Mouse (Mus musculus): ENCODE measurements around the gene Olfr798. TPM values are rescaled to one million over a fixed set of nuclear protein-coding genes. Genes with fewer than 3 reads are reported as not detected.

Olfr798 gene
- not detected in 2 replicates for polyA plus RNA-seq (2012; ENCODE audit: insufficient read depth, insufficient read length, low replicate concordance, missing spikeins)

DNA sequence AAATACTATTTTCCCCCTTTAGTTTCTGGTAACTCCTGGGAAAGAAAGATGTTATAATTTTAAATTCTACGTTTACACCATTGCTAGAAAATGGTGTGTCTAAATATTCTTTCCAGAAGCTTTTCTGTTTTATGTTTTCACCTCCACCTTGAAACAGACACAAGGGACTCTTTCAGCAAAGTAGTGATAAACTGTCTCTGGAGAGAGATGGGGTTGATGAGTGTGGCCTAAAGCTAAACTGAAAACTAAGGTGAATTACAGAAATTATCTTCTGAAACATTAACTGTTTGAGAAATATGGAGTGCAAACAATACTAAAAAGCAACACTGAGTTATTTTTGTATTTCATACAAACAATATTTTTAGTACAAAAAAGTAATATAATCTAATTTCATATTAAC lies at the start of gene Olfr798:
TSS of gene Olfr798 (minus strand) at position 101 of the 400 bp plus-strand sequence.
- no peak for TF ChIP-seq POLR2A (IDR thresholded peaks at IDR 0.05; ENCODE audit: insufficient read depth, low read depth, low read length)
- TF ChIP-seq CTCF (IDR thresholded peaks at IDR 0.05; ENCODE audit: insufficient read depth, low read depth, low read length), result no peak
- H3K4me3 ChIP-seq (ENCODE audit: insufficient read depth, low read depth, low read length), result no peak within 1 kb of the TSS
- no peak within 1 kb of the TSS for H3K27ac ChIP-seq (ENCODE audit: insufficient read depth, low read depth, low read length)
- no peaks in the 10 kb centered on the region for H3K4me1 ChIP-seq (ENCODE audit: control insufficient read depth, insufficient read depth, low read length)
- 95% methylated on average over 1 of the region's 1 CpGs for WGBS

DNA sequence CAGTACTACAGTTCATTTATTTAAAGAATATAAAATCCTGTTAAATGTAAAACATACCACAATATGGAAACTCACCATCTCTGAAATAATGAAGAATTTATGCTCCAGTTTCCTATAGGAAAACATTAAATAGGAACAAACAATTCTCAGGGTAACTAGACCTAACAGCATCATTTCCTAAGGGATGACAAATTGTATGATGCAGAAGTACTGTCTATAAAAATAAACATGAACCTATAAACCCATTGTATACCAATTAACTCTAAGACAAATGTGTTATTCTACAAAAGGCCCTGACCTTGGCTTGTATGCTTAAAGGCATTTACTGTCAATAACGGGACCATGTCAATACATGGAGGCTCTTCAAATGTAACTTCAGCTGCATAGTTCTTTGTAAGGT lies 46.0 kb upstream of the Olfr798 start, which contains the start of gene Olfr801:
TSS of gene Olfr801 (minus strand) at position 101 of the 400 bp plus-strand sequence.
- H3K4me1 ChIP-seq (ENCODE audit: control insufficient read depth, insufficient read depth, low read length), result no peaks in the 10 kb centered on the region
- H3K4me3 ChIP-seq (ENCODE audit: insufficient read depth, low read depth, low read length), result no peak within 1 kb of the TSS
- 93% methylated on average over 1 of the region's 1 CpGs for WGBS
- no peak within 1 kb of the TSS for H3K27ac ChIP-seq (ENCODE audit: insufficient read depth, low read depth, low read length)
- TF ChIP-seq CTCF (IDR thresholded peaks at IDR 0.05; ENCODE audit: insufficient read depth, low read depth, low read length), result no peak
- no peak for TF ChIP-seq POLR2A (IDR thresholded peaks at IDR 0.05; ENCODE audit: insufficient read depth, low read depth, low read length)

DNA sequence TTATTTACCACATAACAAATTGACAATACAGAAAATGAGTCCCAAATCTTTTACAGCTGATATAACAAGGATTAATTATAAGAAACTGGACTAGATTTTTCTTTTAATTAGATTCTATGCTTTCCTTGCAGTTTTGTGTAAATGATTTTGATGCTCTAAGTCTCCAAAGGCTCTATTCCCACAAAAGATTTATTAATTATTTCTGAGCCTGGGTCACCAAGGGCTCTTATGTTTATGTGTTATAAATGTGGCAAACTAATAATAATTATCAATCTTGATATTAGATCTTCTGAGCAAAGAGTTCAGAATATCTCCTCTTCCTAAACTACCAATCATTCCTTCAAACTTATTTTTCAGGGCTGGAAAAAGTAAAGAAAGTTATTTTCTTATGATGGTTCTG lies 29.7 kb upstream of the Olfr798 start, which contains the start of gene Olfr800:
TSS of gene Olfr800 (plus strand) at position 301 of the 400 bp plus-strand sequence.
- no peaks in the 10 kb centered on the region for H3K4me1 ChIP-seq (ENCODE audit: control insufficient read depth, insufficient read depth, low read length)
- TF ChIP-seq POLR2A (IDR thresholded peaks at IDR 0.05; ENCODE audit: insufficient read depth, low read depth, low read length) (no peak), CTCF (IDR thresholded peaks at IDR 0.05; ENCODE audit: insufficient read depth, low read depth, low read length) (no peak)
- no peak within 1 kb of the TSS for H3K27ac ChIP-seq (ENCODE audit: insufficient read depth, low read depth, low read length)
- H3K4me3 ChIP-seq (ENCODE audit: insufficient read depth, low read depth, low read length), result no peak within 1 kb of the TSS

DNA sequence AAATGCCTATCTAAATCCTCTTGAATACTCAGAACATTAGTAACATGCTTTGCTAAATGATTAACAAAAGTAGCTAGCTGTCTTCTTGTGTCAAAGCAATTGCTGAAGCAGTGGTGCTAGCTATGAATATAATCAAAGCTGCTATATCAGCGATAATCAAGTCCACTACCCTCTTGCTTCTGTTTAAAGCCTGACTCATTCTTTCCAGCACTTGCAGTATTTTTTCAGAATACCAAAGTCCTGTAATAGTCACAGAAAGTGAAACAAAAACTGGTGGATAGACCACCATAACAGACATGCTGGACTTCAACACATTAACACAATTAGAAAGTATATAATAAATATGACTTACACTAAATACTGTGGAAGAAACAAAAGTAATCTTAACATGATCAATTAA lies 24.0 kb upstream of the Olfr798 start:
- Histone ChIP-seq H3K4me3 (ENCODE audit: insufficient read depth, low read depth, low read length) (no peak overlapping the region), H3K4me1 (ENCODE audit: control insufficient read depth, insufficient read depth, low read length) (no peaks in the 10 kb centered on the region), H3K27ac (ENCODE audit: insufficient read depth, low read depth, low read length) (no peak overlapping the region)
- whole genome bisulfite sequencing, result 98% methylated on average over 1 of the region's 1 CpGs
- TF ChIP-seq CTCF (IDR thresholded peaks at IDR 0.05; ENCODE audit: insufficient read depth, low read depth, low read length), result no peak
- no peak for TF ChIP-seq POLR2A (IDR thresholded peaks at IDR 0.05; ENCODE audit: insufficient read depth, low read depth, low read length)

DNA sequence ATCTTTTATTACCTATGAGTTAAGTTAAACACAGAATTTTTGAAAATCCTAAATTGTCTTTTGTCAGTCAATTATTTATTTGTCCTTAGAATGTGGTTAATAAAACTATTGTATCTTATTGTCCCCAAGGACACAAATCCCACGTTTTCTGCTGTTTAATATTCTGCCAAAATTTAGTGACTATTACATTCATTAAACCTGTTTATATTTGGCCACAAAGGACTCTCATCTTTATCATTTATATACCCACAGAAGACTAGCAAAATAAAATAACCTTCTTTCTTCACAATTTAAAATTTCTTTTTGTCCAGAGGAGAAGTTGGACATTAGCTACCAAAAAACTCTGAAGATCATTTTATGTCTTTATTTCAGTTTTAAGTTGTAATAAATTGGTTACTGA lies 9.4 kb upstream of the Olfr798 start, which contains the start of gene Olfr799:
TSS of gene Olfr799 (plus strand) at position 301 of the 400 bp plus-strand sequence.
- H3K4me1 ChIP-seq (ENCODE audit: control insufficient read depth, insufficient read depth, low read length), result no peaks in the 10 kb centered on the region
- no peak within 1 kb of the TSS for H3K4me3 ChIP-seq (ENCODE audit: insufficient read depth, low read depth, low read length)
- 21% methylated on average over 1 of the region's 1 CpGs for WGBS
- H3K27ac ChIP-seq (ENCODE audit: insufficient read depth, low read depth, low read length), result no peak within 1 kb of the TSS
- no peak for TF ChIP-seq CTCF (IDR thresholded peaks at IDR 0.05; ENCODE audit: insufficient read depth, low read depth, low read length)
- TF ChIP-seq POLR2A (IDR thresholded peaks at IDR 0.05; ENCODE audit: insufficient read depth, low read depth, low read length), result no peak

DNA sequence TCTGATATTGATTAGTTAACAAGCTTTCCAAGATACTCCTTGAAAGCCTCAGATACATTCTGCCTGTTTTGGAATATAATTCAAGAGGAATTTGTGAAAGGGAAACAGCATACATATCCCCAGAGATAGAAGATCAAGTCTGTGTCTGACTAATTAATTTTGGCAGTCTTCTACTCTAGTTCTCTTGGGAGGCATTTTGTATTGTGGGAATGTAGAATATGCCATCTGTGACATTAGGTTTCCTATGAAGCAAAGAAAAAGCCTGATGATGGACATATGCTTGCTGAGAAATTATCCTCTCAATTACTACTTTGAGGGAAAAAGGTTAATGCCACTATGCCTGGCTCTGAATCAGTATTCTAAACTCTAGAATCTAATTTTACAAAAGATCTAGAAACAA lies 4.5 kb downstream of the Olfr798 start:
- H3K4me3 ChIP-seq (ENCODE audit: insufficient read depth, low read depth, low read length), result no peak overlapping the region
- H3K27ac ChIP-seq (ENCODE audit: insufficient read depth, low read depth, low read length), result no peak overlapping the region
- H3K4me1 ChIP-seq (ENCODE audit: control insufficient read depth, insufficient read depth, low read length), result no peaks in the 10 kb centered on the region
- TF ChIP-seq POLR2A (IDR thresholded peaks at IDR 0.05; ENCODE audit: insufficient read depth, low read depth, low read length) (no peak), CTCF (IDR thresholded peaks at IDR 0.05; ENCODE audit: insufficient read depth, low read depth, low read length) (no peak)

DNA sequence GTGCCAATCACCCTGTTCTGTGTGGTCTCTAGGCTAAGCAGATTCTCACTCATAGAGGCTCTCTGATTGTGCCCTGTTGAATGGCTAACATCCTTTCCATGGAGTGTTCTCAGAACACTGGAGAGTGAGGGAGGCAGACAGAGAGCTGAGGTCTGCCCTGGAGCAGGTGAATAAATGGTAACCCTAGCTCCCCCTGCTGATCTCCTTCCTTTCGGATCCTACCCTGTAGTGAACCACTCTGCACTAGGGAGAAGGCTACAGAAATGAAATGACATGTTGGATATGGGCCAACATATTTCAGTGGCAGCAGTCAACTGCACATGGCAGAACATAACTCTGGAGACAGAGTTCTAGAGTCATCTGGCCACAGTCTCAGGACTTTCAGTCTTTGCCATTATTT lies 6.0 kb downstream of the Olfr798 start:
- Histone ChIP-seq H3K27ac (ENCODE audit: insufficient read depth, low read depth, low read length) (no peak overlapping the region), H3K4me3 (ENCODE audit: insufficient read depth, low read depth, low read length) (no peak overlapping the region), H3K4me1 (ENCODE audit: control insufficient read depth, insufficient read depth, low read length) (no peaks in the 10 kb centered on the region)
- TF ChIP-seq POLR2A (IDR thresholded peaks at IDR 0.05; ENCODE audit: insufficient read depth, low read depth, low read length), result no peak
- TF ChIP-seq CTCF (IDR thresholded peaks at IDR 0.05; ENCODE audit: insufficient read depth, low read depth, low read length), result no peak
- 10% methylated on average over 1 of the region's 1 CpGs for WGBS

DNA sequence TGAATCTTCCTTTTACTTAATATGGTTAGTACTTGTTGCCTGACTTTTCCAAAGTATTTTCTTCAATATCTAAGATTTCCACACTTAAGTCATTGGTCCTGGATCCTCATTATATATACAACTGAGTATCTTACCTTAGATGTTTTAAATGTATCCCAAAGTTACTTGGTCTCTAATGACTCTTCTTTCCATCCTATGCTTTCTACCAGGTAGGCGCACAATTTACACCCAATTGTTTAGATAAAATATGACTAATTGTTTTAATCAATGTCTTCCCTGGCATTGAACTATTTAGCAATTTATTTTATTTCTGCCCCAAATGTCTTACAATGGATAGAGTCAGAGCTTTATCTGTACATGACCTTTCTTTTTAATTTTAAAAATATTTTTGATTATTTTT lies 15.3 kb downstream of the Olfr798 start, which contains the start of gene Olfr796:
TSS of gene Olfr796 (minus strand) at position 101 of the 400 bp plus-strand sequence.
- H3K4me1 ChIP-seq (ENCODE audit: control insufficient read depth, insufficient read depth, low read length), result no peaks in the 10 kb centered on the region
- 92% methylated on average over 1 of the region's 1 CpGs for WGBS
- no peak within 1 kb of the TSS for H3K4me3 ChIP-seq (ENCODE audit: insufficient read depth, low read depth, low read length)
- no peak for TF ChIP-seq CTCF (IDR thresholded peaks at IDR 0.05; ENCODE audit: insufficient read depth, low read depth, low read length)
- no peak for TF ChIP-seq POLR2A (IDR thresholded peaks at IDR 0.05; ENCODE audit: insufficient read depth, low read depth, low read length)
- no peak within 1 kb of the TSS for H3K27ac ChIP-seq (ENCODE audit: insufficient read depth, low read depth, low read length)

DNA sequence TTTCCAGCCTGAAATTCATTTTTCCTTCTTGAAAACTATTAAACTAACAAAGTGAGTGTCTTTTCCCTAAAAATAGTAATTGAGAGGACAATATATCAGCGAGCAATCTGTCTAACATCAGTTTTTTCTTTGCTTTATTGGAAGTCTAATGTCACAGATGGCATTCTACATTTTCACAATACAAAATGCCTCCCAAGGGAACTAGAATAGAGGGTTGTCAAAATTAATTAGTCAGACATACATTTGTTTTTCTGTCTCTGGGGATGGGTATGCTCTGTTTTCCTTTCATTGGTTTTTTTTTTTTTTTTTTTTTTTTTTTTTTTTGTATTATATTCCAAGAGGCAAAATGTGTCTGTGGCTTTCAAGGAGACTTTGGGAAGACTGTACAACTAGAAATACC lies 50.7 kb downstream of the Olfr798 start:
- WGBS, result 64% methylated on average over 1 of the region's 1 CpGs
- Histone ChIP-seq H3K4me1 (ENCODE audit: control insufficient read depth, insufficient read depth, low read length) (no peaks in the 10 kb centered on the region), H3K4me3 (ENCODE audit: insufficient read depth, low read depth, low read length) (no peak overlapping the region), H3K27ac (ENCODE audit: insufficient read depth, low read depth, low read length) (no peak overlapping the region)
- TF ChIP-seq CTCF (IDR thresholded peaks at IDR 0.05; ENCODE audit: insufficient read depth, low read depth, low read length), result no peak
- TF ChIP-seq POLR2A (IDR thresholded peaks at IDR 0.05; ENCODE audit: insufficient read depth, low read depth, low read length), result no peak

Other genes with a start within 250 kb of the Olfr798 start
- not detected in 2 replicates for gene Olfr784, start 243.9 kb downstream of the Olfr798 start, polyA plus RNA-seq (2012; ENCODE audit: insufficient read depth, insufficient read length, low replicate concordance, missing spikeins)
- gene Olfr785, start 222.5 kb downstream of the Olfr798 start, polyA plus RNA-seq (2012; ENCODE audit: insufficient read depth, insufficient read length, low replicate concordance, missing spikeins), result not detected in 2 replicates
- gene Olfr786, start 200.6 kb downstream of the Olfr798 start, polyA plus RNA-seq (2012; ENCODE audit: insufficient read depth, insufficient read length, low replicate concordance, missing spikeins), result not detected in 2 replicates
- not detected in 2 replicates for gene Olfr787, start 166.1 kb downstream of the Olfr798 start, polyA plus RNA-seq (2012; ENCODE audit: insufficient read depth, insufficient read length, low replicate concordance, missing spikeins)
- not detected in 2 replicates for gene Olfr788, start 156.9 kb downstream of the Olfr798 start, polyA plus RNA-seq (2012; ENCODE audit: insufficient read depth, insufficient read length, low replicate concordance, missing spikeins)
- gene Olfr789, start 143.2 kb downstream of the Olfr798 start, polyA plus RNA-seq (2012; ENCODE audit: insufficient read depth, insufficient read length, low replicate concordance, missing spikeins), result not detected in 2 replicates
- not detected in 2 replicates for gene Olfr790, start 129.4 kb downstream of the Olfr798 start, polyA plus RNA-seq (2012; ENCODE audit: insufficient read depth, insufficient read length, low replicate concordance, missing spikeins)
- gene Olfr791, start 106.1 kb downstream of the Olfr798 start, polyA plus RNA-seq (2012; ENCODE audit: insufficient read depth, insufficient read length, low replicate concordance, missing spikeins), result not detected in 2 replicates
- not detected in 2 replicates for gene Olfr792, start 88.8 kb downstream of the Olfr798 start, polyA plus RNA-seq (2012; ENCODE audit: insufficient read depth, insufficient read length, low replicate concordance, missing spikeins)
- not detected in 2 replicates for gene Olfr794, start 60.3 kb downstream of the Olfr798 start, polyA plus RNA-seq (2012; ENCODE audit: insufficient read depth, insufficient read length, low replicate concordance, missing spikeins)
- not detected in 2 replicates for gene Olfr796, start 15.4 kb downstream of the Olfr798 start, polyA plus RNA-seq (2012; ENCODE audit: insufficient read depth, insufficient read length, low replicate concordance, missing spikeins)
- not detected in 2 replicates for gene Olfr799, start 9.6 kb upstream of the Olfr798 start, polyA plus RNA-seq (2012; ENCODE audit: insufficient read depth, insufficient read length, low replicate concordance, missing spikeins)
- gene Olfr800, start 29.8 kb upstream of the Olfr798 start, polyA plus RNA-seq (2012; ENCODE audit: insufficient read depth, insufficient read length, low replicate concordance, missing spikeins), result not detected in 2 replicates
- gene Olfr801, start 45.9 kb upstream of the Olfr798 start, polyA plus RNA-seq (2012; ENCODE audit: insufficient read depth, insufficient read length, low replicate concordance, missing spikeins), result not detected in 2 replicates
- gene Olfr802, start 60.2 kb upstream of the Olfr798 start, polyA plus RNA-seq (2012; ENCODE audit: insufficient read depth, insufficient read length, low replicate concordance, missing spikeins), result not detected in 2 replicates
- not detected in 2 replicates for gene Olfr803, start 66.4 kb upstream of the Olfr798 start, polyA plus RNA-seq (2012; ENCODE audit: insufficient read depth, insufficient read length, low replicate concordance, missing spikeins)
- gene Olfr804, start 75.3 kb upstream of the Olfr798 start, polyA plus RNA-seq (2012; ENCODE audit: insufficient read depth, insufficient read length, low replicate concordance, missing spikeins), result not detected in 2 replicates
- not detected in 2 replicates for gene Olfr805, start 101.4 kb upstream of the Olfr798 start, polyA plus RNA-seq (2012; ENCODE audit: insufficient read depth, insufficient read length, low replicate concordance, missing spikeins)
- not detected in 2 replicates for gene Olfr806, start 114.0 kb upstream of the Olfr798 start, polyA plus RNA-seq (2012; ENCODE audit: insufficient read depth, insufficient read length, low replicate concordance, missing spikeins)
- gene Olfr807, start 129.9 kb upstream of the Olfr798 start, polyA plus RNA-seq (2012; ENCODE audit: insufficient read depth, insufficient read length, low replicate concordance, missing spikeins), result not detected in 2 replicates
- not detected in 2 replicates for gene Olfr808, start 137.5 kb upstream of the Olfr798 start, polyA plus RNA-seq (2012; ENCODE audit: insufficient read depth, insufficient read length, low replicate concordance, missing spikeins)
- gene Olfr809, start 146.7 kb upstream of the Olfr798 start, polyA plus RNA-seq (2012; ENCODE audit: insufficient read depth, insufficient read length, low replicate concordance, missing spikeins), result not detected in 2 replicates
- gene Olfr810, start 167.0 kb upstream of the Olfr798 start, polyA plus RNA-seq (2012; ENCODE audit: insufficient read depth, insufficient read length, low replicate concordance, missing spikeins), result not detected in 2 replicates
- gene Olfr811, start 176.5 kb upstream of the Olfr798 start, polyA plus RNA-seq (2012; ENCODE audit: insufficient read depth, insufficient read length, low replicate concordance, missing spikeins), result not detected in 2 replicates
- gene Olfr812, start 218.2 kb upstream of the Olfr798 start, polyA plus RNA-seq (2012; ENCODE audit: insufficient read depth, insufficient read length, low replicate concordance, missing spikeins), result not detected in 2 replicates
- gene Olfr813, start 227.4 kb upstream of the Olfr798 start, polyA plus RNA-seq (2012; ENCODE audit: insufficient read depth, insufficient read length, low replicate concordance, missing spikeins), result not detected in 2 replicates